Mouse (Mus musculus) E14TG2a.4 (cell line): ENCODE measurements around the gene Adora2b.

Experiments used
- H3K27me3 ChIP-seq: 2 replicates; pipeline ENCODE4 v1.6.1; 2014; ENCODE audit warnings: low read length, control low read depth; ENCODE audit not compliant: insufficient read depth
- H3K36me3 ChIP-seq: 2 replicates; pipeline ENCODE4 v1.6.1; 2014; ENCODE audit warnings: low read length, control low read depth; ENCODE audit not compliant: insufficient read depth
- H3K4me1 ChIP-seq: replicated peaks from 2 replicates; pipeline ENCODE4 v1.6.1; 2014; ENCODE audit warnings: low read depth, low read length, control low read depth
- H3K4me3 ChIP-seq: replicated peaks from 2 replicates; pipeline ENCODE4 v1.5.1; 2014; ENCODE audit warnings: mild to moderate bottlenecking, low read length
- H3K9me3 ChIP-seq: 2 replicates; pipeline ENCODE4 v1.6.1; 2014; ENCODE audit warnings: low read length, control low read depth
- CTCF ChIP-seq: conservative IDR thresholded peaks from 2 replicates; pipeline ENCODE4 v1.5.1; 2014; ENCODE audit warnings: low read length
- NANOG ChIP-seq: IDR thresholded peaks from 2 replicates; pipeline ENCODE4 v1.6.1; 2014; ENCODE audit warnings: borderline replicate concordance, low read length, mixed read lengths
- POU5F1 ChIP-seq: IDR thresholded peaks from 2 replicates; pipeline ENCODE4 v1.6.1; 2014; ENCODE audit warnings: low read length, borderline replicate concordance

The Adora2b gene

GRCm38 (mm10) chr11:62294121-62294520, 45.3 kb downstream of the Adora2b start:
- Histone ChIP-seq H3K4me3 (no peak overlapping the region), H3K36me3 (peaks cover 85% of the 10 kb centered on the region), H3K27me3 (no peaks in the 10 kb centered on the region), H3K4me1 (peaks cover 14% of the 10 kb centered on the region), H3K9me3 (no peaks in the 10 kb centered on the region)
- TF ChIP-seq CTCF (no peak), POU5F1 (no peak), NANOG (no peak)

GRCm38 (mm10) chr11:62298883-62299282, 50.1 kb downstream of the Adora2b start:
- Histone ChIP-seq H3K4me3 (no peak overlapping the region), H3K4me1 (peaks cover 19% of the 10 kb centered on the region), H3K36me3 (peaks cover 58% of the 10 kb centered on the region), H3K9me3 (no peaks in the 10 kb centered on the region), H3K27me3 (no peaks in the 10 kb centered on the region)
- no peak for TF ChIP-seq CTCF

GRCm38 (mm10) chr11:62305866-62306265, 57.1 kb downstream of the Adora2b start:
- Histone ChIP-seq H3K27me3 (no peaks in the 10 kb centered on the region), H3K9me3 (no peaks in the 10 kb centered on the region), H3K4me3 (no peak overlapping the region), H3K4me1 (peaks cover 2% of the 10 kb centered on the region; the same call in 1 of the 2 replicates), H3K36me3 (peaks cover 71% of the 10 kb centered on the region)
- no peak for TF ChIP-seq CTCF
- TF ChIP-seq POU5F1: no peak
- no peak for TF ChIP-seq NANOG

GRCm38 (mm10) chr11:62309296-62309695, 60.5 kb downstream of the Adora2b start:
- Histone ChIP-seq H3K4me3 (no peak overlapping the region), H3K27me3 (no peaks in the 10 kb centered on the region), H3K9me3 (no peaks in the 10 kb centered on the region), H3K36me3 (peaks cover 87% of the 10 kb centered on the region), H3K4me1 (peaks cover 2% of the 10 kb centered on the region; the same call in 1 of the 2 replicates)
- TF ChIP-seq CTCF (no peak), NANOG (no peak)

GRCm38 (mm10) chr11:62314984-62315383, 66.2 kb downstream of the Adora2b start:
- no peak for TF ChIP-seq CTCF
- no peak for TF ChIP-seq NANOG
- TF ChIP-seq POU5F1: no peak
- H3K36me3 ChIP-seq: peaks cover 92% of the 10 kb centered on the region

More at GRCm38 (mm10) chr11:62314984-62315383, 66.2 kb downstream of the Adora2b start:
- Histone ChIP-seq H3K9me3 (no peaks in the 10 kb centered on the region), H3K27me3 (no peaks in the 10 kb centered on the region), H3K4me1 (no peaks in the 10 kb centered on the region), H3K4me3 (no peak overlapping the region)
